Mouse (Mus musculus) heart, postnatal 0 days (tissue): ENCODE measurements at regions not wholly inside any gene's neighbourhood (a gene's known extent, or its start where the extent isn't known, plus 50 kb on each side); places are given as distances from the start of the nearest gene placed in this dataset.

Experiments
- CTCF ChIP-seq: IDR thresholded peaks from 2 replicates; pipeline ENCODE4 v1.5.1; 2016; ENCODE audit warnings: antibody characterized with exemption, control low read depth, low read depth
- EP300 ChIP-seq: IDR thresholded peaks from 2 replicates; pipeline ENCODE4 v1.6.1; 2016; ENCODE audit warnings: antibody characterized with exemption, low read depth

DNA sequence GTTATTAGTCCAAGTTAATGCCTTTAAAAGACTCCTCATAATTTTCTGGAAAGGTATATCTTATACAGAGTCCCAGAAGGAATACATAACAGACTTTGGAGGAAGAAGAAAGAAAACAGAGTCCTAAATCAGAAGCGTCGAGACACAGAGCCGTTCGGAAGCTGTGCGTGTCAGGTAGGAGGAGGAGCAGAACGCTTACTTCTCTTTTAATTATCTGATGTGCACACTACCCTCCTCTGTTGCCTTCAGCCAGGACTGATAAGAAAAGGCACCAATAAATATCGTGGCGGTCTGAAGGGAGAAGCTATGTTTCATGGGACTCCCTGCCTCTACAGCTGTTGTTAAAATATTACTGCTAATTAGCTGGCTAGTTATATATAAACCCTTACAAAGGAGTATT lies 296.2 kb downstream of the Dhx15 start:
- TF ChIP-seq CTCF (no peak), EP300 (no peak)
